Mouse (Mus musculus): ENCODE data around the gene Hace1. TPM values are rescaled to one million over a fixed set of nuclear protein-coding genes. Genes with fewer than 3 reads are reported as not detected.
A peak's percentile ranks its signal among the peaks of the same experiment; 100 is the strongest.

Hace1 gene
- polyA plus RNA-seq, 1 experiment from 2014 or later: 19.9 TPM

DNA sequence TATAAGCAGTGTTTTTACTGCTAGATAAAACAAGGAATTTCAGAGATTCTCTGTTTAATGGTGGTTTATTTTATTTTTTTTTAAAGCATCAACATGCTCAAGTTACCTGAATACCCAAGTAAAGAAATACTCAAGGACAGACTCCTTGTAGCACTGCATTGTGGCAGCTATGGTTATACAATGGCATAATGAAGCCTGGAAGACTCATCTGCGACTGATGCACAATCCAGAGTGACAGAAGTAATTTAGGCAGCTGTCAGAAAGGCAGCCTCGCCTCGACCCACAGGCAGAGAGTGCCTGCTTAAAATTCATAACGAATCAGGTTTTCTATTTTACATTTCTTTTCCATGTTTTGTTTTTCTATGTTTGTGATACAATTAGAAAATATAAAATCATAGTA lies 133.7 kb downstream of the Hace1 start:
- Histone ChIP-seq H3K27me3 (ENCODE audit: control insufficient read depth, insufficient read depth, low read length) (no peaks in the 10 kb centered on the region), H3K4me1 (ENCODE audit: control insufficient read depth, insufficient read depth, low read length) (peaks cover 5% of the 10 kb centered on the region), H3K9me3 (ENCODE audit: control insufficient read depth, low read length) (no peaks in the 10 kb centered on the region), H3K27ac (replicated peaks; ENCODE audit: low read depth, low read length) (no peak overlapping the region; the same call in 1 of the 2 replicates), H3K4me2 (ENCODE audit: low read length) (no peak overlapping the region), H3K4me3 (replicated peaks; ENCODE audit: low read depth, low read length) (no peak overlapping the region), H3K9ac (replicated peaks; ENCODE audit: low read length) (no peak overlapping the region), H3K36me3 (ENCODE audit: control insufficient read depth, insufficient read depth, low read length) (0 out of 2 replicates have a peak, but pooled peaks cover 5% of the 10 kb centered on the region)
- WGBS: 17% methylated on average over 4 of the region's 4 CpGs
- ATAC-seq (ENCODE audit: low FRiP score, low TSS enrichment): peak; percentile 72
- DNase-seq: peak; percentile 57

Small RNAs within 50 kb of the gene (microRNA-seq; reads per million reads assigned to microRNA genes)
- not detected for gene Gm27731

Other genes with a start within 250 kb of the Hace1 start
- gene Bves, start 242.1 kb upstream of the Hace1 start, polyA plus RNA-seq (2014; fragmentation: Nextera tagmentation; extraction: Ambion mirVana): 1.5 and 2.1 TPM in 2 replicates
- 8.4 and 11.0 TPM in 2 replicates for gene Lin28b, start 91.4 kb upstream of the Hace1 start, polyA plus RNA-seq (2014; fragmentation: Nextera tagmentation; extraction: Ambion mirVana)

All from midbrain, embryonic 14.5 days (tissue).